Mouse (Mus musculus): ENCODE measurements around the gene Edf1. TPM values are rescaled to one million over a fixed set of nuclear protein-coding genes. Genes with fewer than 3 reads are reported as not detected.
A peak's percentile ranks its signal among the peaks of the same experiment; 100 is the strongest.

The Edf1 gene
- polyA plus RNA-seq, 1 experiment: 56.2 TPM

GRCm38 (mm10) chr2:25536531-25536930, 21.1 kb upstream of the Edf1 start:
- peaks cover 20% of the 10 kb centered on the region for H3K4me1 ChIP-seq (ENCODE audit: control insufficient read depth, insufficient read depth, insufficient read length)
- H3K27ac ChIP-seq (ENCODE audit: insufficient read depth, low read length): peak overlapping the region; percentile 33; the same call in 1 of the 2 replicates
- H3K27me3 ChIP-seq (ENCODE audit: control insufficient read depth, insufficient read depth, low read length): no peaks in the 10 kb centered on the region
- H3K36me3 ChIP-seq (ENCODE audit: control insufficient read depth, insufficient read depth, low read length): peaks cover 19% of the 10 kb centered on the region
- DNase-seq (ENCODE audit: low read depth in 1 of 2, low spot score in 2 of 2): no peak
- 89% methylated on average over 8 of the region's 8 CpGs for WGBS
- no peak overlapping the region for H3K4me3 ChIP-seq (ENCODE audit: extremely low read depth, insufficient read depth, insufficient read length)
- TF ChIP-seq CTCF (IDR thresholded peaks at IDR 0.05; ENCODE audit: extremely low read depth, insufficient read depth, insufficient read length, insufficient replicate concordance): no peak
- no peak for TF ChIP-seq POLR2A (IDR thresholded peaks at IDR 0.05; ENCODE audit: low read depth, low read length)

DNA sequence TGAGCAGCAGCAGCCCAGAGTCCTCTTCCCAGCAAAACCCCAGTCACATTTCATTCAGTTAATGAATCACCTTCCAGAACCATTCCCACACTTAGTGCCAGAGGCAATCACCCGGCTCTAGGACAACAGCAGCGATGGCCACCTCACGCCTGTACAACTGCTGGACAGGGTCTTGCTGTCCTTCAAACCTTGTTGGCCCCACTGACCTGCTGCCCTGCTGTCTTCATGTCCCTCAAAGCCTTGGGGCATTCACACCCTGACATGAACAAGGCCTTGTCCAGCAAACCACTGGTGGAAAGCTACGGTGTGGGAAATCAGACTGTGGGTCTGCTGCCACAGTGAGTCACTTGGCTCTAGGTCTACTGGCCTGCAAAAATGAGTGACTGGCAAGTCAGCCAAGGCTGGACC, 17.1 kb upstream of the Edf1 start:
- H3K4me1 ChIP-seq (ENCODE audit: control insufficient read depth, insufficient read depth, insufficient read length): peaks cover 6% of the 10 kb centered on the region; the same call in 1 of the 2 replicates
- TF ChIP-seq CTCF (IDR thresholded peaks at IDR 0.05; ENCODE audit: extremely low read depth, insufficient read depth, insufficient read length, insufficient replicate concordance) (no peak), POLR2A (IDR thresholded peaks at IDR 0.05; ENCODE audit: low read depth, low read length) (no peak)
- WGBS: 98% methylated on average over 4 of the region's 4 CpGs
- no peak overlapping the region for H3K4me3 ChIP-seq (ENCODE audit: extremely low read depth, insufficient read depth, insufficient read length)
- H3K27me3 ChIP-seq (ENCODE audit: control insufficient read depth, insufficient read depth, low read length): no peaks in the 10 kb centered on the region
- H3K36me3 ChIP-seq (ENCODE audit: control insufficient read depth, insufficient read depth, low read length): peaks cover 16% of the 10 kb centered on the region
- DNase-seq (ENCODE audit: low read depth in 1 of 2, low spot score in 2 of 2): no peak
- no peak overlapping the region for H3K27ac ChIP-seq (ENCODE audit: insufficient read depth, low read length)

DNA sequence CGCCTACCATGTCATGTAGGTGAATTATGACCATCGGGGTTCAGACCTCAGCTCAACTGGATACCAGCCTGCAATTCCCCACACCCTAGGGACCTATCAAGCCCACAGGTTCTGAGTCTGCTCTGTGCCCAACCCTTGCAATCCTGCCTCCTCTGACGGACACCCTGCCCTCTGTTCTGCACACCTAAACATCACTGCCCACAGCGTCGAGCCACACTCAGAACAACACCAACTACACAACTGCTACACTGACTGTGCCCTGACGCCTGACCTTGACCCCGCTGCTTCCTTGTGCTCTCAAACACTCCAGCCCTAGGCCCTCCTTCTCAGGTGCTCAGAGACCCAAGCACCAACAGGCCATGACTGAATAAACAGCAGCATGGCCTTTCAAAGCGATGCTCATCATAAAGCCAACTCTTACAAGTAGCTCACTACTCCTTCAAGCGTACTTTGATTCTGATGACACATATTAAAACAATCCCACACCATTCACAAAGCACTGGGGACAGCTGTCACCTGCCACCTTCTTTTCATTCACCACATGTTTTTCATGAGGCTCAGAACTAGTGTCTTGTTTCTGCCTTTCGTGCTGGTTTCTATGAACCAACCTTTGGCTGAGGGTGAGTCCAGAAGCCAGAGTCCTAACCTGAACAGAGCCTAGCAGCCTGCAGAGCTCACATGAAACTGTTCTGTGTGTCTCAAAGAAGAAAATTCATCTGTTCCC, 15.8 kb upstream of the Edf1 start:
- no peak overlapping the region for H3K27ac ChIP-seq (ENCODE audit: insufficient read depth, low read length)
- no peaks in the 10 kb centered on the region for H3K27me3 ChIP-seq (ENCODE audit: control insufficient read depth, insufficient read depth, low read length)
- no peak for DNase-seq (ENCODE audit: low read depth in 1 of 2, low spot score in 2 of 2)
- WGBS: 87% methylated on average over 10 of the region's 10 CpGs
- H3K36me3 ChIP-seq (ENCODE audit: control insufficient read depth, insufficient read depth, low read length): peaks cover 12% of the 10 kb centered on the region
- no peak overlapping the region for H3K4me3 ChIP-seq (ENCODE audit: extremely low read depth, insufficient read depth, insufficient read length)
- H3K4me1 ChIP-seq (ENCODE audit: control insufficient read depth, insufficient read depth, insufficient read length): peaks cover 11% of the 10 kb centered on the region
- TF ChIP-seq CTCF (IDR thresholded peaks at IDR 0.05; ENCODE audit: extremely low read depth, insufficient read depth, insufficient read length, insufficient replicate concordance): no peak
- TF ChIP-seq POLR2A (IDR thresholded peaks at IDR 0.05; ENCODE audit: low read depth, low read length): no peak

GRCm38 (mm10) chr2:25545996-25546810, 11.4 kb upstream of the Edf1 start:
- H3K27me3 ChIP-seq (ENCODE audit: control insufficient read depth, insufficient read depth, low read length): no peaks in the 10 kb centered on the region
- peaks cover 23% of the 10 kb centered on the region for H3K4me1 ChIP-seq (ENCODE audit: control insufficient read depth, insufficient read depth, insufficient read length)
- H3K36me3 ChIP-seq (ENCODE audit: control insufficient read depth, insufficient read depth, low read length): no peaks in the 10 kb centered on the region
- H3K4me3 ChIP-seq (ENCODE audit: extremely low read depth, insufficient read depth, insufficient read length): peak overlapping the region; percentile 96
- H3K27ac ChIP-seq (ENCODE audit: insufficient read depth, low read length): peak overlapping the region; percentile 95
- no peak for TF ChIP-seq CTCF (IDR thresholded peaks at IDR 0.05; ENCODE audit: extremely low read depth, insufficient read depth, insufficient read length, insufficient replicate concordance)
- 6% methylated on average over 43 of the region's 43 CpGs for WGBS
- DNase-seq (ENCODE audit: low read depth in 1 of 2, low spot score in 2 of 2): no peak

DNA sequence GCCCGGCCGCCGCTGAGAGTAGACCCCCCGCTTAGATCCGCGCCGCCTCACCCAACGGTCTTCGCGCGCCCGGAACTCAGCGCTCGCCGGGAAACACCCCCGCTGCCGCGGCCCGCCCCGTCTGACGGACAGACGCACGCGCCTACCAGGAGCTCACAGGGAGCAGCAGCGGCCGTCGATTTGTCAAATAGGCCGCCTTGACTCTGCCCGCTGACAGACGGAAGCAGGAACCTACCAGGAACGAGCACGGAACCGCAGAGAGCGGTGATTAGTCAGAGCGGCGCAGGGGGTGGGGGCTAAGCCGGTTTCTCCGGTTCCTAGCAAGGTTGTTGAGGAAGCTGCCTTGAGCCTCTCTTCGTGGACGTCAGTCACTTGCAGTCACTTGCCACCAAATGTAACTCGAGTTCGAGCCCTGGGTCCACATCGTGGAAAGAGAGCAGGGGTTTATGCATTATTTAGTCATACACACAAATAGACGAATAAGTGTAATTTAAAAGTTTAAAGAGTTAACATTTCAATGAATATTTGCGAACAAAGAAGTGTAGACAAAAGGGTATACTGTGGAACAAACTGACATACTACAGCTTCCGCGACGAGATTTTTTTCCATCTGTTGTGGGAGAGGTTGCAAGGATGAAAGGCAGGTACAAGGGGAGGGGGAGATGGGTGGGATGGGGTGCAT, 10.7 kb upstream of the Edf1 start, which contains the start of gene Traf2:
Gene Traf2, minus strand, starts transcription at position 130 of the 681 bp plus-strand sequence.
- DNase-seq (ENCODE audit: low read depth in 1 of 2, low spot score in 2 of 2): peak; percentile 99
- peaks cover 20% of the 10 kb centered on the region for H3K4me1 ChIP-seq (ENCODE audit: control insufficient read depth, insufficient read depth, insufficient read length)
- H3K27ac ChIP-seq (ENCODE audit: insufficient read depth, low read length): peak within 1 kb of the TSS; percentile 95
- 4% methylated on average over 48 of the region's 48 CpGs for WGBS
- H3K4me3 ChIP-seq (ENCODE audit: extremely low read depth, insufficient read depth, insufficient read length): peak within 1 kb of the TSS; percentile 96
- H3K36me3 ChIP-seq (ENCODE audit: control insufficient read depth, insufficient read depth, low read length): no peaks in the 10 kb centered on the region
- peak; percentile 25 for TF ChIP-seq POLR2A (IDR thresholded peaks at IDR 0.05; ENCODE audit: low read depth, low read length)
- TF ChIP-seq CTCF (IDR thresholded peaks at IDR 0.05; ENCODE audit: extremely low read depth, insufficient read depth, insufficient read length, insufficient replicate concordance): no peak
- H3K27me3 ChIP-seq (ENCODE audit: control insufficient read depth, insufficient read depth, low read length): no peaks in the 10 kb centered on the region

DNA sequence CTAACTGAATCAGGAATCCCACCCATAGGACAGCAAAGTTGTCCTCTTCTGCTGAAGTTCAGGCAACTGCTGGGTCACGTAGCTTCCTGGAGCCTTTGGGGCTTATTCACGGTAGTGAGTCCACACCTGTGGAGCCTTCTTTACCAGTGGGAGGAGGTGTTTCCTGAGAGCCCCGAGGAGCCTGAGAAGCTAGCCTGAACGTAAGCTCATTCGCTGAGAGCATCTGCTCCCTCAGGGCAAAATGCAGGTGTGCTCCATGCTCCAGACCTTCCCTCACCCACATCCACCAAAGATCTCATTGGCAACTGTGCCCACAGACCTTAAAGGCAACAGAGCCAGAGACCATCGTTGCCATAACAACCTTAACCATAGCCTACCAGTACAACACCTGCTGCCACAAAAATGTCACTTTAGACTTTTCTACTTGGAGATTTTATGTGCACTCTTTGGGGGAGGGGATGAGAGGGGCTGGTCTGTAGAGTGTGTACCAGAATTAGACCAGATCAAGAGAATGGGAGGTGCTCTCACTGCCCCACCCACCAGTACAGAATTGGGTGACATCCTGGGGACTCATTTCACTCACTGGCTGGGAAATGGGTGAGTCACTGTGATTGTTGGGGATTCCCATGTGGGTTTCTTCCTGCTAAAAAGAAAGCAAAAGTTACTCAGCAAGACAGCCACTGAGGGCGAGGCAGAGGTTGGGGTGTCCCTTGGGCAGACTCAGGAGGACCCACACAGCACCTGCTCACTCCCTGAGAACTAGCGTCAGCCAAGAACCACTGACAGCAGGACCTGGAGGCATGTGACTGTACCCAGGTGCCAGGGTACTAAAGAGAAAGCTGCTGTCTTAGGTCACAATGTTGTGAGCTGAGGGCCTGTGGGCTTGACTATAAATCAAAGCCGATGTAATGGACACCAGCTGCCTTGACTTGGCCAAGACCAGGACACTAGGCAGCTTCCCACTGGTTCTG, 8.3 kb upstream of the Edf1 start:
- WGBS: 24% methylated on average over 9 of the region's 9 CpGs
- DNase-seq (ENCODE audit: low read depth in 1 of 2, low spot score in 2 of 2): peak; percentile 38 to 67
- Histone ChIP-seq H3K27ac (ENCODE audit: insufficient read depth, low read length) (peak overlapping the region; percentile 64), H3K4me1 (ENCODE audit: control insufficient read depth, insufficient read depth, insufficient read length) (peaks cover 20% of the 10 kb centered on the region), H3K27me3 (ENCODE audit: control insufficient read depth, insufficient read depth, low read length) (no peaks in the 10 kb centered on the region), H3K36me3 (ENCODE audit: control insufficient read depth, insufficient read depth, low read length) (no peaks in the 10 kb centered on the region), H3K4me3 (ENCODE audit: extremely low read depth, insufficient read depth, insufficient read length) (no peak overlapping the region)
- no peak for TF ChIP-seq CTCF (IDR thresholded peaks at IDR 0.05; ENCODE audit: extremely low read depth, insufficient read depth, insufficient read length, insufficient replicate concordance)
- TF ChIP-seq POLR2A (IDR thresholded peaks at IDR 0.05; ENCODE audit: low read depth, low read length): no peak
